Mouse (Mus musculus) kidney, embryonic 16.5 days (tissue): ENCODE data around the gene Ddit4. TPM values are rescaled to one million over a fixed set of nuclear protein-coding genes. Genes with fewer than 3 reads are reported as not detected.
A peak's percentile ranks its signal among the peaks of the same experiment; 100 is the strongest.

Experiments used
- ATAC-seq: fragments of 200-750 bp; cut with Nextera tagmentation; 2 replicates; pipeline ENCODE4 v1.8.0; 2017; ENCODE audit warnings: moderate TSS enrichment; ENCODE audit not compliant: low FRiP score, low TSS enrichment
- H3K27ac ChIP-seq: fragments of 300-500 bp; sonication (generic); 2 replicates; pipeline ENCODE4 v1.5.1; 2014; ENCODE audit warnings: low read length
- H3K27me3 ChIP-seq: fragments of 300-500 bp; sonication (generic); 2 replicates; pipeline ENCODE4 v1.6.1; 2014; ENCODE audit warnings: low read length, control low read depth, mixed read lengths; ENCODE audit not compliant: insufficient read depth
- H3K36me3 ChIP-seq: fragments of 300-500 bp; sonication (generic); 2 replicates; pipeline ENCODE4 v1.6.1; 2014; ENCODE audit warnings: low read length, control low read depth, mixed read lengths; ENCODE audit not compliant: insufficient read depth
- H3K4me1 ChIP-seq: fragments of 300-500 bp; sonication (generic); 2 replicates; pipeline ENCODE4 v1.6.1; 2014; ENCODE audit warnings: low read length, control low read depth, mixed read lengths; ENCODE audit not compliant: insufficient read depth
- H3K4me2 ChIP-seq: fragments of 300-500 bp; sonication (generic); replicated peaks from 2 replicates; pipeline ENCODE4 v1.6.1; 2014; ENCODE audit warnings: low read depth, low read length
- H3K4me3 ChIP-seq: fragments of 300-500 bp; sonication (generic); 2 replicates; pipeline ENCODE4 v1.5.1; 2014; ENCODE audit warnings: mild to moderate bottlenecking, low read length
- H3K9ac ChIP-seq: fragments of 300-500 bp; sonication (generic); replicated peaks from 2 replicates; pipeline ENCODE4 v1.6.1; 2014; ENCODE audit warnings: low read length
- H3K9me3 ChIP-seq: fragments of 300-500 bp; sonication (generic); 2 replicates; pipeline ENCODE4 v1.6.1; 2016; ENCODE audit warnings: low read length, control low read depth
- WGBS: fragments of 180-500 bp; shearing (Covaris S2); extraction: QIAGEN DNeasy Blood & Tissue Kit; methylation state at CpG from one replicate; pipeline ENCODE4 v1.1.7; 2014; 5-methylcytosine and 5-hydroxymethylcytosine counted together
- polyA plus RNA-seq: library from polyadenylated mRNA; unstranded; fragments of >200 nt; fragmentation: Nextera tagmentation; extraction: Ambion mirVana; gene quantifications from 2 replicates; pipeline ENCODE4 v1.2.1, GENCODE M21; 2015

Gene Ddit4
- polyA plus RNA-seq, 1 experiment from 2014 or later = 31.9 TPM

- 30% methylated on average over 9 of the region's 9 CpGs for WGBS
Measured at GRCm38 (mm10) chr10:59965362-59965695, 13.7 kb upstream of the Ddit4 start.

DNA sequence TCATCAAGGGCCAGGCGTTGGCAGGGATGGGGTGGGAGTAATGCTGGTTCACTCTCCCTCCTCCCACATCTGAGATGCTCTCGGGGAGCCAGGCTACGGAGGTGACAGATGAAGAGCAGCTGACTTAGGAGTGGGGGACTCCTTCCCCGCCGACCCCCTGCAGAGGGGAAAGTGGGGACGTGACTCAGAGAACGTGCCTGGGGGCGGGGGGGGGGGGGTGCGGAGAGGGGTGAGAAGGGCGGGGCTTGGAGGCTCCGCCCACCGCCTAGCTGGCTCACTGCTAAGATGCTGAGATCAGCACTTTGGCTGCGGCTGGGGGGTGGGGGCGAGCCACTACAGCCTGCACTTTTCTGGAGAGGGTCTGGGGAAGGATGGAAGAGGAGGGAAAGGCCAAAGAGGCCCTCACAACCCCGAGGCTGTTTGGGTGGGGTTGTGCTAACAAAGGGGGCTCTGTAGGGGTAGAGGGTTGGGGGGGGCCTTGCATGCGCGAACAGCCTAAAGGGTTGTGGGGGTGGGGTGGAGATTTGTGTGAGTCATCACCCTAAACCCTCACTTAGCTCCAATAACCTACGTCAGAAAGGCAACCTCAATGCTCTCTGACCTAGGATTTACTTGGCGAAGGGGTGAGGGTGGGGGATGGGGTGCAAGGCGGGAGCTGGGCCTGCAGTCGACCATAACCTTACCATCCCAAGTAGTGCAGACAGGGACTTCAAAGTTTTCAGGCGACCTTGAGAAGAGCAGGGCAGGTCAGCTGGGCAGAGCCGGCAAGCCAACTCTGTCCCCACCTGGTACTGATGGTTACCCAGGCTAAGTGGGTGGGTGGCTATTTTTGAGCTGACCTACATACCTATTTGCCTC lies 13.1 kb upstream of the Ddit4 start:
- H3K9ac ChIP-seq = peak overlapping the region; percentile 54; the same call in 1 of the 2 replicates
- H3K4me1 ChIP-seq = peaks cover 23% of the 10 kb centered on the region
- peak overlapping the region; percentile 71 for H3K27ac ChIP-seq
- H3K9me3 ChIP-seq = no peaks in the 10 kb centered on the region
- no peaks in the 10 kb centered on the region for H3K27me3 ChIP-seq
- ATAC-seq = peak; percentile 69
- 6% methylated on average over 16 of the region's 23 CpGs for WGBS
- no peaks in the 10 kb centered on the region for H3K36me3 ChIP-seq
- H3K4me3 ChIP-seq = peak overlapping the region; percentile 18; the same call in 1 of the 2 replicates
- H3K4me2 ChIP-seq = peak overlapping the region; percentile 46

More at GRCm38 (mm10) chr10:59965362-59965695, 13.7 kb upstream of the Ddit4 start:
- Histone ChIP-seq H3K27me3 (no peaks in the 10 kb centered on the region), H3K27ac (peak overlapping the region; percentile 19), H3K4me1 (peaks cover 25% of the 10 kb centered on the region), H3K9me3 (no peaks in the 10 kb centered on the region), H3K4me2 (no peak overlapping the region), H3K36me3 (no peaks in the 10 kb centered on the region), H3K4me3 (no peak overlapping the region), H3K9ac (no peak overlapping the region)
- no peak for ATAC-seq

DNA sequence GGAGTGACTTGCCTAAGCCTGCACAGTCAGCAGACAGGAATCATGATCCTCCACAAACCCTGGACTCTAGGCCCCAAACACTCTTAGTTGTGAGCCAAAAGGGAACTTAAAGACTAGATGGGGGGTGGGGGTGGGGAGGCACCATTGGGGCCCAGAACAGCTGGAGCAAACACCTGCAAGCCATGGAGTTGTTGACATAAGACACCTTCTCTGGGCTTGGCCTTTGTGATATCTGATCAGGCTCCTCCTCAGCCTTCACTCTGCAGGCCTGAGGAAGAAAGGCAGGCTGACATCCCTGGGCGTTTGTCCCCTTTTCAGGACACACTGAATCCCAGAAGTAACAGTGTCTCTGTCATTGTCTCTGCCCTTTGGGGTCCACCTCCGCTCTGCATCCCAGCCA lies 12.0 kb upstream of the Ddit4 start:
- Histone ChIP-seq H3K4me3 (no peak overlapping the region), H3K27me3 (no peaks in the 10 kb centered on the region), H3K4me1 (peaks cover 23% of the 10 kb centered on the region), H3K9ac (no peak overlapping the region), H3K36me3 (no peaks in the 10 kb centered on the region), H3K9me3 (no peaks in the 10 kb centered on the region), H3K4me2 (no peak overlapping the region), H3K27ac (peak overlapping the region; percentile 71)
- 62% methylated on average over 2 of the region's 2 CpGs for WGBS
- ATAC-seq = no peak

GRCm38 (mm10) chr10:59959517-59959916 lies 7.9 kb upstream of the Ddit4 start:
- no peak for ATAC-seq
- no peak overlapping the region for H3K27ac ChIP-seq
- H3K4me3 ChIP-seq = no peak overlapping the region
- H3K9me3 ChIP-seq = no peaks in the 10 kb centered on the region
- H3K4me2 ChIP-seq = no peak overlapping the region
- H3K9ac ChIP-seq = no peak overlapping the region
- no peaks in the 10 kb centered on the region for H3K36me3 ChIP-seq
- peaks cover 25% of the 10 kb centered on the region for H3K4me1 ChIP-seq
- 0 out of 2 replicates have a peak, but pooled peaks cover 3% of the 10 kb centered on the region for H3K27me3 ChIP-seq
- WGBS = 79% methylated on average over 12 of the region's 12 CpGs

DNA sequence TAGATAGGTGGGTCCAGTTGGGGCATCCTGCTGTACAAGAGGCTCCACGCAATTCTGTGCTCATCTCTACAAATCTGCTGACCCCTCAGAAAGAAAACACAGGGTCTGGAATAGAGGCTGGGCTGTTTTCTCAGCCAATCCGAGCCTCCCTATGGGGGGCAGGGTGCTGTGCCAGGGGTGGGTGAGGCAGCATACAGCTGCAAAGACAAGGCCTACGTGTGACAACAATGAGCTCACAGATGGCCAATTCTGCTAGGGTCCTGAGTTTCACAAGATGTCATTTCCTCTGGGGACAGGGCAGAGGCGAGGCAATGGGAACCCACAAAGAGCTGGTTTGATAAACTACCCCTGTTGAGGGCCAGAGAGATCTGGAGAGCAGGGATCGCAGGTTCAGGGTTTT lies 6.8 kb upstream of the Ddit4 start:
- ATAC-seq = no peak
- Histone ChIP-seq H3K4me2 (no peak overlapping the region), H3K36me3 (no peaks in the 10 kb centered on the region), H3K9ac (no peak overlapping the region), H3K9me3 (no peaks in the 10 kb centered on the region), H3K27ac (no peak overlapping the region), H3K4me3 (no peak overlapping the region), H3K4me1 (peaks cover 16% of the 10 kb centered on the region), H3K27me3 (0 out of 2 replicates have a peak, but pooled peaks cover 3% of the 10 kb centered on the region)
- 59% methylated on average over 5 of the region's 5 CpGs for WGBS

DNA sequence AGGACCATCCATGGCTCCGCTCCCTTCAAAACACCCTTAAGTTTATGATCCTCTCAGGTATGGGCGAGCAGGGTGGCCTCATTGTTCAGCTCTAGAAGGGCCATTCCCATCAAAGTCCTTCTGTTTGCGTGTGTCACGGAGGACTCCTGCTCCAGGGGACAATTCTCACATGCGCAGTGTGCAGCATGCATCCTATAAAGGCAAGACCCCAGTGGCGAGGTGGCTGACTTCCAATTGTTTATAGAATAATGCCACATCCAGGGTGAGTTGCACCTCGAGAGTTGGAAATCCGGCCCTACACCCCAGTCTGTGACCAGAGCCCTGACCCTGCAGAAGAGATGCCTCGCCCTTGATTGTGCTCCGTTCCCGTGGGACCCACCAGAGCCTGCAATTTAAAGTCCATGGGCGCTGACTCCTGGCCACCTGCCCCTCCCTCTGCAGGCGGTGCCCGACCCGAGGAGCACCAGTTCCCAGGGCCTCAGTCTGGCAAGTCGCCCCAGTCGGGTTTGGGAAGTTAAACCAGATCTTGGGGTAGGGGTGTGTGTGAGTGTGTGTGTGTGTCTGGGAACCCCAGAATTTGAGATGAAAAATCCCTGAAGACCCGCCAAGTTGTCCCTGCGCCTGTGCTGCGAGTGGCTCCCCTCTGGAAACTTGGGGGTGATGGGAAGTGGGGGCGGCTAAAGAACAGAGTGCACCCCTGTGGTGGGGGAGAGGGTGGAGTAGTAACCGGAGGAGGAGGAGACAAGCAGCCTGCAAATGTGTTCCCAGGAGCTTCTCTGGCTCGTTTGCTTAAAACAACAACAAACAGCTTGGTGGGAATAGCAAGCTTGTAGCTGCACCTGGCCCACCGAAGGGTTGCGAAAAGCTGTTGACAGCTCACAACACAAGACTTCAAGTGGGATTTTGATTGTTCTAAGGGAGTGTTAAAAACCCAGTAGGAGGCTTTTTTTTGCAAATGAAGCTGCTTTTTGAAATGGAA lies 5.8 kb upstream of the Ddit4 start:
- WGBS = 21% methylated on average over 25 of the region's 25 CpGs
- 0 out of 2 replicates have a peak, but pooled peaks cover 3% of the 10 kb centered on the region for H3K27me3 ChIP-seq
- peak overlapping the region; percentile 40 for H3K4me2 ChIP-seq
- no peaks in the 10 kb centered on the region for H3K9me3 ChIP-seq
- H3K36me3 ChIP-seq = no peaks in the 10 kb centered on the region
- peaks cover 26% of the 10 kb centered on the region for H3K4me1 ChIP-seq
- ATAC-seq = no peak
- no peak overlapping the region for H3K27ac ChIP-seq
- peak overlapping the region; percentile 1; the same call in 1 of the 2 replicates for H3K4me3 ChIP-seq
- H3K9ac ChIP-seq = peak overlapping the region; percentile 35; the same call in 1 of the 2 replicates

DNA sequence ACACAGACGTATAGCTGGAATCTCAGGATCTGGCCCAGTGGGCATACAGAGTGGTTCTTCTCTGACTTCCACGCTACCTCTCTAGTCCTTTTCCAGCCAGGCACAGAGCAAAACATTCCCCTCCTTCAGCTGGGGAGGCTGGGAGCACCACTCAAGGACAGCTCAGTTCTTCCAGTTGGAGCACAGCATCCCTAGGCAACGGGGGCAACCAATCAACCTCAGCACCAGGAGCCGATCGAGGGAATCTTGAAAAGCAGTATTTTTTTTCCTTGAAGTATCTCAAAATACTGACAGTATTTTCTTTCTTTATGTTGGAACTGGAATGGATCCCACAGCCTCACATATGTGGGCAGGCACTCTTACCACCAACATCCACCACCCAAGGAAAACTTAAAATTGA lies 5.0 kb upstream of the Ddit4 start:
- Histone ChIP-seq H3K4me3 (no peak overlapping the region), H3K4me2 (no peak overlapping the region), H3K4me1 (peaks cover 26% of the 10 kb centered on the region), H3K9me3 (no peaks in the 10 kb centered on the region), H3K27ac (no peak overlapping the region), H3K27me3 (0 out of 2 replicates have a peak, but pooled peaks cover 3% of the 10 kb centered on the region), H3K36me3 (no peaks in the 10 kb centered on the region), H3K9ac (no peak overlapping the region)
- ATAC-seq = no peak
- 61% methylated on average over 5 of the region's 5 CpGs for WGBS

- Histone ChIP-seq H3K9me3 (no peaks in the 10 kb centered on the region), H3K9ac (no peak overlapping the region), H3K4me2 (no peak overlapping the region), H3K4me3 (no peak overlapping the region), H3K36me3 (0 out of 2 replicates have a peak, but pooled peaks cover 3% of the 10 kb centered on the region), H3K4me1 (peaks cover 47% of the 10 kb centered on the region), H3K27ac (no peak overlapping the region), H3K27me3 (0 out of 2 replicates have a peak, but pooled peaks cover 3% of the 10 kb centered on the region)
- 15% methylated on average over 7 of the region's 7 CpGs for WGBS
- no peak for ATAC-seq
Measured at GRCm38 (mm10) chr10:59953564-59954039, 2.0 kb upstream of the Ddit4 start.

GRCm38 (mm10) chr10:59952781-59953563 lies 1.3 kb upstream of the Ddit4 start:
- Histone ChIP-seq H3K36me3 (0 out of 2 replicates have a peak, but pooled peaks cover 3% of the 10 kb centered on the region), H3K4me2 (peak overlapping the region; percentile 66)
- ATAC-seq = no peak

More at GRCm38 (mm10) chr10:59952781-59953563, 1.3 kb upstream of the Ddit4 start:
- Histone ChIP-seq H3K27me3 (0 out of 2 replicates have a peak, but pooled peaks cover 3% of the 10 kb centered on the region), H3K4me3 (peak overlapping the region; percentile 74), H3K9ac (peak overlapping the region; percentile 75), H3K27ac (peak overlapping the region; percentile 81), H3K9me3 (no peaks in the 10 kb centered on the region), H3K4me1 (peaks cover 49% of the 10 kb centered on the region)
- 17% methylated on average over 16 of the region's 16 CpGs for WGBS
